Mouse (Mus musculus) small intestine, adult 2 months (tissue): Measurements from ENCODE around the gene Ppp1r13b.
"Not testable (repeated sequence)": the region's sequence is repeated elsewhere in the genome, so short reads cannot be mapped to it uniquely, and the experiment has no call there.

Source experiments
- CTCF ChIP-seq: fragments of 200-500 bp; IDR thresholded peaks from 2 replicates; pipeline ENCODE4 v1.5.1; 2012; ENCODE audit warnings: low read depth, mild to moderate bottlenecking, control low read depth, inconsistent platforms, low read length, moderate library complexity, mixed read lengths; ENCODE audit not compliant: insufficient replicate concordance, insufficient read length; ENCODE audit errors: extremely low read depth
- POLR2A ChIP-seq: fragments of 200-500 bp; IDR thresholded peaks from 2 replicates; pipeline ENCODE4 v1.6.1; 2012; ENCODE audit warnings: low read depth, mild to moderate bottlenecking, control low read depth, inconsistent platforms, low read length, moderate library complexity

- TF ChIP-seq CTCF, POLR2A: not testable (repeated sequence)
These were observed 38.1 kb upstream of the Ppp1r13b start for GRCm38 (mm10) chr12:111945765-111946655.
